38 mouse cellular contexts compared by ENCODE assay signal in genomic region chr1:170974171-170974570, GRCm38 (mm10). TPM values are rescaled to one million over a fixed set of nuclear protein-coding genes. Genes with fewer than 3 reads are reported as not detected.
DNase-seq lines count a peak whose midpoint lies in the region; ATAC-seq lines count a peak whose summit lies in the region.
"Had no signal": no experiment of that assay in that cellular context is flagged by ENCODE, and none has a peak within 500 bp of the region (broad histone marks: within the 10 kb centered on the region; RNA-seq: fewer than 3 reads in every experiment).

No protein-coding gene starts in this region.

- H3K9me3 ChIP-seq in heart, embryonic 11.5 days (replicated peaks; ENCODE audit: control insufficient read depth, low read length) = no peaks in the 10 kb centered on the region
- H3K9me3 ChIP-seq in kidney, embryonic 16.5 days (ENCODE audit: low read length) = no peaks in the 10 kb centered on the region
- H3K9me3 ChIP-seq: embryonic facial prominence, embryonic 12.5 days; forebrain, embryonic 10.5 days; forebrain, embryonic 15.5 days; heart, embryonic 15.5 days; hindbrain, embryonic 12.5 days; intestine, embryonic 15.5 days; midbrain, embryonic 10.5 days; midbrain, embryonic 15.5 days; neural tube, embryonic 15.5 days had no signal

- H3K79me2 ChIP-seq in macrophage (ENCODE audit: inconsistent target) = peaks cover 64% of the 10 kb centered on the region

- H3K36me3 ChIP-seq in heart, embryonic 11.5 days (ENCODE audit: control insufficient read depth, insufficient read depth, low read length) = no peaks in the 10 kb centered on the region
- no peaks in the 10 kb centered on the region for H3K36me3 ChIP-seq in kidney, embryonic 16.5 days (ENCODE audit: insufficient read depth, low read length)
- H3K36me3 ChIP-seq in macrophage (ENCODE audit: inconsistent target) = peaks cover 19% of the 10 kb centered on the region
- H3K36me3 ChIP-seq: embryonic facial prominence, embryonic 12.5 days; forebrain, embryonic 10.5 days; forebrain, embryonic 15.5 days; heart, embryonic 15.5 days; hindbrain, embryonic 12.5 days; intestine, embryonic 15.5 days; midbrain, embryonic 10.5 days; midbrain, embryonic 15.5 days; neural tube, embryonic 15.5 days had no signal

- no peak overlapping the region for H3K4me3 ChIP-seq in heart, embryonic 11.5 days (ENCODE audit: low read depth, low read length)
- H3K4me3 ChIP-seq in kidney, embryonic 16.5 days (ENCODE audit: low read length) = no peak overlapping the region
- peak overlapping the region; percentile 56 for H3K4me3 ChIP-seq in macrophage (ENCODE audit: inconsistent target)
- H3K4me3 ChIP-seq: embryonic facial prominence, embryonic 12.5 days; forebrain, embryonic 10.5 days; forebrain, embryonic 15.5 days; heart, embryonic 15.5 days; hindbrain, embryonic 12.5 days; intestine, embryonic 15.5 days; midbrain, embryonic 10.5 days; midbrain, embryonic 15.5 days; neural tube, embryonic 15.5 days had no signal

- no peak for ATAC-seq in heart, embryonic 11.5 days (replicated peaks; ENCODE audit: insufficient number of reproducible peaks, low FRiP score, low TSS enrichment)
- no peak for ATAC-seq in kidney, embryonic 16.5 days (ENCODE audit: low FRiP score, low TSS enrichment)
- ATAC-seq: forebrain, embryonic 15.5 days; hindbrain, postnatal 0 days; intestine, embryonic 15.5 days; lung, postnatal 0 days; midbrain, embryonic 15.5 days; Patski had no signal

- H3K9ac ChIP-seq in heart, embryonic 11.5 days (ENCODE audit: low read depth, low read length) = no peak overlapping the region
- no peak overlapping the region for H3K9ac ChIP-seq in kidney, embryonic 16.5 days (replicated peaks; ENCODE audit: low read length)
- H3K9ac ChIP-seq: embryonic facial prominence, embryonic 12.5 days; forebrain, embryonic 15.5 days; heart, embryonic 15.5 days; hindbrain, embryonic 12.5 days; intestine, embryonic 15.5 days; midbrain, embryonic 15.5 days; neural tube, embryonic 15.5 days had no signal

- no peak overlapping the region for H3K27ac ChIP-seq in heart, embryonic 11.5 days (ENCODE audit: low read depth, low read length)
- H3K27ac ChIP-seq in kidney, embryonic 16.5 days (ENCODE audit: low read length) = no peak overlapping the region
- peak overlapping the region; percentile 82 for H3K27ac ChIP-seq in macrophage
- H3K27ac ChIP-seq: embryonic facial prominence, embryonic 12.5 days; forebrain, embryonic 10.5 days; forebrain, embryonic 15.5 days; heart, embryonic 15.5 days; hindbrain, embryonic 12.5 days; hindbrain, postnatal 0 days; intestine, embryonic 15.5 days; midbrain, embryonic 10.5 days; midbrain, embryonic 15.5 days; neural tube, embryonic 15.5 days had no signal

- H3K4me2 ChIP-seq in heart, embryonic 11.5 days = no peak overlapping the region
- H3K4me2 ChIP-seq in kidney, embryonic 16.5 days (replicated peaks; ENCODE audit: low read depth, low read length) = no peak overlapping the region
- H3K4me2 ChIP-seq: embryonic facial prominence, embryonic 12.5 days; forebrain, embryonic 15.5 days; heart, embryonic 15.5 days; hindbrain, embryonic 12.5 days; intestine, embryonic 15.5 days; liver, embryonic 11.5 days; midbrain, embryonic 15.5 days; neural tube, embryonic 15.5 days had no signal

- peak; percentile 85 for DNase-seq in heart, adult 11 months
- peak; percentile 71 for DNase-seq in kidney, adult 9 months
- peak; percentile 40 for DNase-seq in ovary, postnatal 36 days (ENCODE audit: low spot score)
- no peak for DNase-seq in ovary, postnatal 14 days (ENCODE audit: low spot score)
- no peak for DNase-seq in layer of hippocampus, adult 18-20 months (ENCODE audit: low spot score in 2 of 2)
- DNase-seq: adrenal gland, postnatal 10 days; cerebellum, adult 11 months; cerebellum, adult 9-10 months; cerebellum, postnatal 36 days; embryo, embryonic 11 days; heart, postnatal 36 days; lung, adult 18-20 months; lung, postnatal 4 days; right cerebral cortex, postnatal 14 days; thymus, postnatal 14 days had no signal

- H3K4me1 ChIP-seq in heart, embryonic 11.5 days (ENCODE audit: control insufficient read depth, insufficient read depth, low read length) = no peaks in the 10 kb centered on the region
- no peaks in the 10 kb centered on the region for H3K4me1 ChIP-seq in kidney, embryonic 16.5 days (ENCODE audit: insufficient read depth, low read length)
- H3K4me1 ChIP-seq: embryonic facial prominence, embryonic 12.5 days; forebrain, embryonic 10.5 days; forebrain, embryonic 15.5 days; heart, embryonic 15.5 days; hindbrain, embryonic 12.5 days; intestine, embryonic 15.5 days; midbrain, embryonic 10.5 days; midbrain, embryonic 15.5 days; neural tube, embryonic 15.5 days had no signal

- no peaks in the 10 kb centered on the region for H3K27me3 ChIP-seq in heart, embryonic 11.5 days (ENCODE audit: control insufficient read depth, insufficient read depth, low read length)
- no peaks in the 10 kb centered on the region for H3K27me3 ChIP-seq in kidney, embryonic 16.5 days (ENCODE audit: insufficient read depth, low read length)
- H3K27me3 ChIP-seq: embryonic facial prominence, embryonic 12.5 days; forebrain, embryonic 15.5 days; heart, embryonic 15.5 days; hindbrain, embryonic 12.5 days; intestine, embryonic 15.5 days; midbrain, embryonic 15.5 days; neural tube, embryonic 15.5 days; Patski had no signal

- WGBS in heart, embryonic 11.5 days (ENCODE audit: insufficient replicate concordance) = 80% methylated on average over 8 of the region's 8 CpGs
- WGBS in kidney, embryonic 16.5 days = 90% methylated on average over 8 of the region's 8 CpGs
- WGBS in macrophage (ENCODE audit: missing documents) = 73% methylated on average over 8 of the region's 8 CpGs

RNA-seq across cellular contexts. Expression of gene Fcgr2b, which starts 2.2 kb away (rescaled TPM):
- 0.59 TPM in 1 of 2 replicates, not detected in the other for polyA plus RNA-seq in heart, embryonic 11.5 days (2014; fragmentation: Nextera tagmentation; extraction: Ambion mirVana)
- polyA plus RNA-seq in kidney, embryonic 16.5 days (2015; fragmentation: Nextera tagmentation; extraction: Ambion mirVana) = 2.6 and 3.9 TPM in 2 replicates
- 1,000 to 10,000 TPM in 14 of 26 experiments, 100 to 1,000 TPM in 12; 552 to 2,008 (median 1,011) TPM for total RNA-seq in macrophage (2018; cell fraction: chromatin; rRNA removed)
- 100 to 1,000 TPM; 224 to 730 (median 474) TPM for total RNA-seq in macrophage (2018; cell fraction: cytosol; rRNA removed)
- 1,000 to 10,000 TPM in 21 of 26 experiments, 100 to 1,000 TPM in 5; 780 to 1,818 (median 1,207) TPM for total RNA-seq in macrophage (2018; cell fraction: nucleus; rRNA removed)
- polyA plus RNA-seq in macrophage (2018) = 372 to 843 TPM (median 791 TPM) in 3 replicates
- total RNA-seq in layer of hippocampus, adult 18-20 months (2021) = 1 to 10 TPM; 4.0 to 4.4 TPM
- polyA plus RNA-seq: forebrain, embryonic 10.5 days; midbrain, embryonic 10.5 days had no signal

RNA-seq across cellular contexts. Expression of gene Fcgr4, which starts 44.5 kb away (rescaled TPM):
- polyA plus RNA-seq in heart, embryonic 11.5 days (2014; fragmentation: Nextera tagmentation; extraction: Ambion mirVana) = 0.23 TPM in 1 of 2 replicates, not detected in the other
- 0.87 and 1.3 TPM in 2 replicates for polyA plus RNA-seq in kidney, embryonic 16.5 days (2015; fragmentation: Nextera tagmentation; extraction: Ambion mirVana)
- total RNA-seq in macrophage (2018; cell fraction: chromatin; rRNA removed) = 10 to 100 TPM in 18 of 26 experiments, 1 to 10 TPM in 8; 2.8 to 51.5 (median 15.7) TPM
- 100 to 1,000 TPM; 164 to 540 (median 249) TPM for total RNA-seq in macrophage (2018; cell fraction: cytosol; rRNA removed)
- 100 to 1,000 TPM in 12 of 26 experiments, 10 to 100 TPM in 14; 45.3 to 292 (median 97.1) TPM for total RNA-seq in macrophage (2018; cell fraction: nucleus; rRNA removed)
- 192 to 337 TPM (median 269 TPM) in 3 replicates for polyA plus RNA-seq in macrophage (2018)
- under 1 TPM in 1 of 2 experiments, not detected in 1; 0.25 TPM for total RNA-seq in layer of hippocampus, adult 18-20 months (2021)
- total RNA-seq: gastrocnemius, adult 8-10 months; hindbrain, postnatal 0 days; layer of hippocampus, postnatal 10 days; left cerebral cortex, adult 18-20 months; left cerebral cortex, postnatal 14 days; MEL had no signal
- polyA plus RNA-seq: midbrain, embryonic 10.5 days had no signal

RNA-seq across cellular contexts. Expression of gene Fcrla, which starts 46.8 kb away (rescaled TPM):
- polyA plus RNA-seq in heart, embryonic 11.5 days (2014; fragmentation: Nextera tagmentation; extraction: Ambion mirVana) = 0.36 TPM in 1 of 2 replicates, not detected in the other
- not detected in 2 replicates for polyA plus RNA-seq in kidney, embryonic 16.5 days (2015; fragmentation: Nextera tagmentation; extraction: Ambion mirVana)
- 1 to 10 TPM in 5 of 26 experiments, under 1 TPM in 4, not detected in 17; 0.58 to 2.7 (median 1.1) TPM for total RNA-seq in macrophage (2018; cell fraction: chromatin; rRNA removed)
- total RNA-seq in macrophage (2018; cell fraction: cytosol; rRNA removed) = 1 to 10 TPM in 2 of 26 experiments, under 1 TPM in 17, not detected in 7; 0.11 to 1.1 (median 0.52) TPM
- 1 to 10 TPM in 6 of 26 experiments, under 1 TPM in 7, not detected in 13; 0.46 to 4.4 (median 1.00) TPM for total RNA-seq in macrophage (2018; cell fraction: nucleus; rRNA removed)
- 0.26 to 0.79 TPM (median 0.56 TPM) in 3 replicates for polyA plus RNA-seq in macrophage (2018)
- total RNA-seq in layer of hippocampus, adult 18-20 months (2021) = not detected
- total RNA-seq: gastrocnemius, adult 8-10 months; hindbrain, postnatal 0 days; layer of hippocampus, postnatal 10 days; left cerebral cortex, adult 18-20 months; left cerebral cortex, postnatal 14 days had no signal
- polyA plus RNA-seq: embryonic facial prominence, embryonic 12.5 days; forebrain, embryonic 10.5 days; forebrain, embryonic 15.5 days; frontal cortex, adult 2 months; hindbrain, embryonic 12.5 days; hindbrain, postnatal 0 days; intestine, embryonic 15.5 days; limb, embryonic 11.5 days; midbrain, embryonic 10.5 days; midbrain, embryonic 15.5 days; neural tube, embryonic 15.5 days; Patski had no signal

Comparison
In these comparisons a context has a peak if more than half of its experiments do, and no peak if none do; other contexts are left out.
1. DNase-seq: peak in heart, adult 11 months (single experiment), kidney, adult 9 months (single experiment) and ovary, postnatal 36 days (single experiment); none in ovary, postnatal 14 days (single experiment) and layer of hippocampus, adult 18-20 months (0 of 2).
2. RNA of gene Fcgr2b, which starts 2.2 kb away (polyA plus RNA-seq): 372 to 843 TPM in macrophage; 2.6 to 3.9 TPM in kidney, embryonic 16.5 days and 0.59 TPM in heart, embryonic 11.5 days; every median in the first group is over 10 times any median in the second.
3. RNA of gene Fcgr4, which starts 44.5 kb away (polyA plus RNA-seq): 192 to 337 TPM in macrophage; 0.87 to 1.3 TPM in kidney, embryonic 16.5 days and 0.23 TPM in heart, embryonic 11.5 days; every median in the first group is over 10 times any median in the second.